Mouse (Mus musculus): ENCODE data around the gene Spef1. TPM values are rescaled to one million over a fixed set of nuclear protein-coding genes. Genes with fewer than 3 reads are reported as not detected.

Spef1 gene
- polyA plus RNA-seq, 1 experiment from 2014 or later, result 5.8 TPM

DNA sequence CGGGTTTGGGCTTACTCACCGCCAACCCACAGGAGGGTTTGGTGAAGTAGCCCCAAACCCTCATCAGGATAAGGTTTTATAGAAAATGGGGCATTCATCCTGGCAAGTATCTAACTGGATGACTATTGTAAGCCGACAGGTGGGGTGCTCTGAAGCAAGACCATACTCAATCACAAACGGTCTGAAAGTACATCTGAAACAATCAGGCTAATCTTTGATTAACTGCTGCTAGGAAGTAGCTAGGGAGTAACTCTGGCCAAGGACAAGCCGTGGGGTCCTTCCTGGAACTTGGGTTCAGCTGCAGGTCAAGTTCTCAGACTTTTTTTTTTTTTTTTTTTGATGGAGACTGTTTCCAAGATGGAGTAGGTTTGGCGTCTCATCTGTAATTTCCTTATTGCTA, 19.1 kb downstream of the Spef1 start:
- WGBS, result 71% methylated on average over 6 of the region's 6 CpGs

DNA sequence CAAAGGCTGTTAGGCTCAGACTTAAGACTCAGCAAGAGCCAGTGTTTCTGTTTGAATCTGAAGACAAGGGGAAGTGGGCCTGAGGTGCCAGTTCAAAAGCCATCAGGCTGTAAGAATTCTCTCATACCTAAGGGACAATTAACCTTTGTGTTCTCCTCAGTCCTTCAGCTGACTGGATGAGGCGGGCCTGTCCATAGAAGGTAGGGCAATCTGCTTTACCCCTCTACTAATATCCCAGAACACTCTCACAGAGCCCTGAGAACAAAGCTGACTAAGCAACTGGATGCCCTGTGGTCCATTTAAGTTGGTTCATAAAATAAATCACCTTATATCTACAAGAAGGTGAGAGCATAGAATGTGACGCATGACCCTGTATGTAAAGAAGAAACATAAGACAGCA, 20.9 kb downstream of the Spef1 start:
- no peak for ATAC-seq (ENCODE audit: borderline replicate concordance, extremely low read depth, low FRiP score, low TSS enrichment)
- H3K9ac ChIP-seq, result no peak overlapping the region
- no peak overlapping the region for H3K4me2 ChIP-seq
- no peak overlapping the region for H3K4me3 ChIP-seq
- H3K4me1 ChIP-seq, result peaks cover 1% of the 10 kb centered on the region; the same call in 1 of the 2 replicates
- WGBS, result 76% methylated on average over 2 of the region's 2 CpGs
- no peaks in the 10 kb centered on the region for H3K9me3 ChIP-seq
- no peak overlapping the region for H3K27ac ChIP-seq
- peaks cover 11% of the 10 kb centered on the region for H3K27me3 ChIP-seq
- no peaks in the 10 kb centered on the region for H3K36me3 ChIP-seq

More for the DNA sequence above, 19.1 kb downstream of the Spef1 start:
- H3K4me1 ChIP-seq, result 0 out of 2 replicates have a peak, but pooled peaks cover 5% of the 10 kb centered on the region
- H3K27me3 ChIP-seq, result peaks cover 29% of the 10 kb centered on the region
- H3K36me3 ChIP-seq, result no peaks in the 10 kb centered on the region
- H3K4me2 ChIP-seq, result no peak overlapping the region
- no peak overlapping the region for H3K4me3 ChIP-seq
- no peak for ATAC-seq (ENCODE audit: borderline replicate concordance, extremely low read depth, low FRiP score, low TSS enrichment)
- no peaks in the 10 kb centered on the region for H3K9me3 ChIP-seq
- H3K9ac ChIP-seq, result no peak overlapping the region
- no peak overlapping the region for H3K27ac ChIP-seq

DNA sequence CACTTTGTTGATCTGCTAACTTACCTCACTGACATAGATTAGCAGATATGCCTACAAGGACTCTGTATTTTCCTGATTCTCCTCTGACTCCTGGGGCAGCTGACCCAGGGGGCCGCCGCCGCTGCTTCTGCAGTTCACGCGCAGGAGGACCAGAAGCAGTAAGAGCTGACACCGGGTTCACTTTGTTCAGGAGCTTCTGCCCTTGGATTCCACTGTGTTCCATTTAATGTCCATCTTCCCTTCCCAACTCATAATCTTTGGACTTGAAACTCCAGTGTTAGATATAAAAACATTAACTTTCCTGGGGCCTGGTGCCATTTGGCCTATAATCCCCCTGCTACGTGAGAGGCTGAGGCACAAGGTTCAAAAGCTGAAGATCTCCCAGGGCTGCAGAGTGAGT, 23.2 kb downstream of the Spef1 start:
- no peaks in the 10 kb centered on the region for H3K9me3 ChIP-seq
- ATAC-seq (ENCODE audit: borderline replicate concordance, extremely low read depth, low FRiP score, low TSS enrichment), result no peak
- H3K27ac ChIP-seq, result no peak overlapping the region
- no peak overlapping the region for H3K9ac ChIP-seq
- 69% methylated on average over 7 of the region's 7 CpGs for WGBS
- H3K4me2 ChIP-seq, result no peak overlapping the region
- H3K36me3 ChIP-seq, result no peaks in the 10 kb centered on the region
- H3K4me1 ChIP-seq, result peaks cover 5% of the 10 kb centered on the region
- no peaks in the 10 kb centered on the region for H3K27me3 ChIP-seq
- no peak overlapping the region for H3K4me3 ChIP-seq

DNA sequence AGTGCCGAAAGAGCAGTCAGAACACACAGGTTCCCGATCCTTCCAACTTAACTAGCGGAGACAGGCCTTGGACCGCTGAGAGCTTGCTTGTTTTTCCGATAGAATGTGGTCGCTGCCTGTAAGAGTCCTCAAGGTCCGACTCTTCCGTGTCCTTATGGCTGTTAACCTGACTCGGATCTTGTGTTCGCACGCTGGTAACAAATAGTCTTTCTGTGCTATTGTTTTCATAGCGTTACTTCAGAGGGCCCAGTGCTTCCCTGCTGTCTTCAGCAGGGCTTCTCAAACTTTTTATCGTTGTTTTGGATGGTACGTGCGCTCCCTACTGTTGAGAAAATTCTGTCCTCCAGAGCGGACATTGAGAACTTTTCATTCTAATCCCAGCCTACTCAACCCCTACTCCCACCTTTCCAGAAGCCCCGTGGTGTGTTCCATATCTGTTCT, 26.4 kb downstream of the Spef1 start:
- ATAC-seq (ENCODE audit: borderline replicate concordance, extremely low read depth, low FRiP score, low TSS enrichment), result peak; percentile 2; the same call in 1 of the 2 replicates
- Histone ChIP-seq H3K27ac (peak overlapping the region; percentile 90), H3K4me3 (peak overlapping the region; percentile 76), H3K4me1 (peaks cover 14% of the 10 kb centered on the region), H3K4me2 (peak overlapping the region; percentile 92), H3K9me3 (no peaks in the 10 kb centered on the region), H3K36me3 (no peaks in the 10 kb centered on the region), H3K9ac (peak overlapping the region; percentile 66), H3K27me3 (no peaks in the 10 kb centered on the region)
- 1% methylated on average over 17 of the region's 17 CpGs for WGBS

DNA sequence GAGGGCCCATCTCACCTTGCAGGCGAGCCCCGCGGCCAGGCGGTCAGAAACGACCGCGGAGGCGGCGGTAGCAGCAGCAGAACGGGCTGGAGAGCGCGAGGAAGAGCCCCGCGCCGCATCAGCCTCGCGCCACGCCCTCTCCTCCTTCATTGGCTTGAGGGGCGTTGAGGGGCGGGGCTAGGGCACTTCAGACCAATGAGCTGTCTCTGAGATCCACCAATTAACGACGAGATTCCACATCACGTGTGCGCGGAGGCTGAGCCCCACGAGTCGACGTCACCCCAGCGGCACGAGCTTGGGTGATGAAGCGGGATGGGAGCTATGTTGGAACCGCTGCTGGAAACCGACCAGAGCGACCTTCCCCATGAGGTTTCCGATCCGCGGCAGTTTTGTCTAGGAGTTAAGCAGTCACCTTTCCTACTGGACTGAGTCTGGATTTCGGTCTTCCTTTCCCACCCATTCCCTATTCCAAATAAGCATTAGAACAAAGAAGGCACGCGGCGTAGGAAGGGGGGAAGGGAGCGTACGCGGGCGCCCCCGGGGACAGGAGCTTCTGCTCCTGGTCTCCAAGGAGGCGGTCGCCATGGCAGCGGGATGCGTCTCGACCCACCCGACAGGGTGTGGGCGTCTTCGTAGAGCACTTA, 27.0 kb downstream of the Spef1 start, which contains the start of gene 1700037H04Rik:
1700037H04Rik (minus strand) TSS at position 144 of the 644 bp plus-strand sequence.
- peak within 1 kb of the TSS; percentile 92 for H3K4me2 ChIP-seq
- H3K27me3 ChIP-seq, result no peaks in the 10 kb centered on the region
- under 1% methylated on average over 54 of the region's 54 CpGs for WGBS
- peak within 1 kb of the TSS; percentile 84 for H3K9ac ChIP-seq
- H3K4me1 ChIP-seq, result peaks cover 14% of the 10 kb centered on the region
- peak; percentile 98 for ATAC-seq (ENCODE audit: borderline replicate concordance, extremely low read depth, low FRiP score, low TSS enrichment)
- peak within 1 kb of the TSS; percentile 76 for H3K4me3 ChIP-seq
- no peaks in the 10 kb centered on the region for H3K9me3 ChIP-seq
- no peaks in the 10 kb centered on the region for H3K36me3 ChIP-seq
- peak within 1 kb of the TSS; percentile 90 for H3K27ac ChIP-seq

DNA sequence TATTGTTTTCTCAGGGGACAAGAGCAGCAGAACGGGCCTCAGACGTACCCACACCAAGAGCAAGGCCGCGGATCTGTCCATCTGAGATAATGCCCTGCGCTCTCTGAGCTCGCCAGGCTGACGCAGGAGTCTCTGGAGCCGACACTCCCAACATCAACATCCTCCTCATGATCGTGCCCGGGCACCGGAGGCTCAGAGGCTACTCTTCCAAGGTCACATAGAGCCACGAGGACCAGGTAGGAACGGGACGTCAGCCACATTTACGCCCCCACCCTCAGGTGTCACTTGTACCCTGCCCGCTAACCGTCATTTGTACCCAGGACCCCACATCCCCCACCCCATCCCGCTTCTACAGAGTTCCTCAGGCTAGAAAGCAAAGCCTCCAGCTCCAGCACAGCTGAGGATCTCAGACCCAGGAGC, 27.6 kb downstream of the Spef1 start:
- H3K4me2 ChIP-seq, result peak overlapping the region; percentile 92
- WGBS, result under 1% methylated on average over 18 of the region's 18 CpGs

DNA sequence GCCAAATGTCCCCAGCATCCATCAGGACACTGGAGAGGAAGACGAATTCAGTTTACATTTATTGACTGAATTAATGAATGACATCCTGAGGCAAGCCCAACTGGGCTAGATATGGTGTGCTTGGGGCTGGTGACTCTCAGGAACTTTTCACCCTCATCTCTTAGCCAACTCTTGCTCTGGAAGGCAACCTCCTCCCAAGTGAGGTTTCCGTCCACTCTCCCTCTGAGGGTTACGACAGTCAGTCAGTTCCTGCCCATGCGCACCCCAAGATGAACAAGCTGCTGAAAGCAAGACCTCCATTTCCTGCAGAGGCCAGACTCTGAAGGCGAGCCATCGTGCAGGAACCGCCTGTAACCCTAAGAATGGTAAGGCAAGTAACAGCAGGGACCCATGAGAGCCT, 30.1 kb downstream of the Spef1 start:
- Histone ChIP-seq H3K4me3 (no peak overlapping the region), H3K27me3 (no peaks in the 10 kb centered on the region), H3K4me1 (peaks cover 14% of the 10 kb centered on the region), H3K4me2 (no peak overlapping the region), H3K27ac (no peak overlapping the region), H3K9ac (no peak overlapping the region), H3K36me3 (peaks cover 8% of the 10 kb centered on the region; the same call in 1 of the 2 replicates), H3K9me3 (no peaks in the 10 kb centered on the region)
- ATAC-seq (ENCODE audit: borderline replicate concordance, extremely low read depth, low FRiP score, low TSS enrichment), result no peak
- WGBS, result 86% methylated on average over 7 of the region's 7 CpGs

More for the DNA sequence above, 27.6 kb downstream of the Spef1 start:
- H3K4me1 ChIP-seq, result peaks cover 14% of the 10 kb centered on the region
- H3K9me3 ChIP-seq, result no peaks in the 10 kb centered on the region
- H3K27me3 ChIP-seq, result no peaks in the 10 kb centered on the region
- peak; percentile 58 for ATAC-seq (ENCODE audit: borderline replicate concordance, extremely low read depth, low FRiP score, low TSS enrichment)
- peaks cover 3% of the 10 kb centered on the region; the same call in 1 of the 2 replicates for H3K36me3 ChIP-seq
- peak overlapping the region; percentile 76 for H3K4me3 ChIP-seq
- H3K9ac ChIP-seq, result peak overlapping the region; percentile 84
- peak overlapping the region; percentile 64 for H3K27ac ChIP-seq

DNA sequence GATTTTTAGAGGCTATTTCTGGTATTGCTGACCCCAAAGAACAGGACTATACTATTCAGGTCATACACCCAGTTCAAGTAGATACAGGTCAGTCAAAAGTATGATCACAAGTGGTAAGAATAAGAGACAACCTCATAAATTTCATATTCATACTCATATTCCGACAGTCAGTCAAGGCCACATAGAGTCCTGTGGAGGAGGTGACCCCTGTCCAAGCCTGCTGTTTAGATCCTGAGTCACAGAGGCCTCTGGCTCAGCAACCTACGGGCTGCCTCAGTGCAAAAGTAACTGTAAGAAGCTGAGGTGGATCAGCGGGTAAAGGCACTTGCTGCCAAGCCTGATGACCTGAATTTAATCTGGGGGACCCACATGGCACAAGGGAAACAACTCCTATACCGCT, 33.0 kb downstream of the Spef1 start:
- no peak for ATAC-seq (ENCODE audit: borderline replicate concordance, extremely low read depth, low FRiP score, low TSS enrichment)
- Histone ChIP-seq H3K4me2 (no peak overlapping the region), H3K36me3 (peaks cover 15% of the 10 kb centered on the region; the same call in 1 of the 2 replicates), H3K27ac (no peak overlapping the region), H3K27me3 (no peaks in the 10 kb centered on the region), H3K4me3 (no peak overlapping the region), H3K4me1 (peaks cover 9% of the 10 kb centered on the region), H3K9me3 (no peaks in the 10 kb centered on the region), H3K9ac (no peak overlapping the region)
- WGBS, result 88% methylated on average over 4 of the region's 4 CpGs

DNA sequence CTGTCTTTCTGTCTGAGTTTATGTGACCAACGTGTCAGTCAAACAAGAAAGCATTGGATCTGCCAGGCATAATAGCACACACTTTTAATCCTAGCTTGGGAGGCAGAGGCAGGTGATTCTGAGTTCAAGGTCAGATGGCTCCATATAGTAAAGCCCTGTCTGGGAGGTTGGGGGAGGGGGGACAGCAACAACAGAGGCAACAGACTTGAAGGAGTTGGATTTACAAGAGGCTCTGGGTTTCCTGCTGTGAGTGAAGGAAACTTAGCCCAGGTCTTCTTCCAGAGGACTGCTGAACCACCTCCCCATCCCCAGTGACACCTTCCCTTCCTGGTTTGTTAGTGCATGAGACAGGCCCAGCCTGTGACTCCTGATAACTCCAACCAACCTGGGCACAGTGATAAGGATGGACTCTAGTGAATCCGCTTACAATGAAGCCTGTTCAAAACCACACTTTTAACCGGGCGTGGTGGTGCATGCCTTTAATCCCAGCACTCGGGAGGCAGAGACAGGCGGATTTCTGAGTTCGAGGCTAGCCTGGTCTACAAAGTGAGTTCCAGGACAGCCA, 34.8 kb downstream of the Spef1 start:
- Histone ChIP-seq H3K36me3 (peaks cover 30% of the 10 kb centered on the region), H3K4me1 (0 out of 2 replicates have a peak, but pooled peaks cover under 1% of the 10 kb centered on the region), H3K27me3 (no peaks in the 10 kb centered on the region), H3K4me2 (no peak overlapping the region), H3K9me3 (no peaks in the 10 kb centered on the region), H3K27ac (no peak overlapping the region), H3K4me3 (no peak overlapping the region), H3K9ac (no peak overlapping the region)
- no peak for ATAC-seq (ENCODE audit: borderline replicate concordance, extremely low read depth, low FRiP score, low TSS enrichment)
- 88% methylated on average over 7 of the region's 7 CpGs for WGBS

DNA sequence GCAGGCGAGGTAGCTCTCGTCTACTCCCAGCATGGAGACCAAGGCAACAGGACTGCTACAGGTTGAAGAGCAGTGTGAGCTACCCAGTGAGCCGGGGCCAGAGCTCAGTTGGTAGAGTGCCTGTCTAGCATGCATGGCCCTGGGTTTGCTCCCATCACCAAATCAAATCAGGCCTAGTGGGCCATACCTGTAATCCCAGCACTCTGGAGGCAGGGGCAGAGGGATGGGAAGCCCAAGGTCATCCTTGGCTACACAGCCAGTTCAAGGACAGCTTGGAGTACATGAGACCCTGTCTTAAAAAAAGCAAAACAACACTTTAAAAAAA, 37.9 kb downstream of the Spef1 start:
- no peak overlapping the region for H3K27ac ChIP-seq
- no peak overlapping the region for H3K4me3 ChIP-seq
- H3K9ac ChIP-seq, result no peak overlapping the region
- ATAC-seq (ENCODE audit: borderline replicate concordance, extremely low read depth, low FRiP score, low TSS enrichment), result no peak
- no peaks in the 10 kb centered on the region for H3K9me3 ChIP-seq
- H3K4me1 ChIP-seq, result no peaks in the 10 kb centered on the region
- H3K36me3 ChIP-seq, result peaks cover 55% of the 10 kb centered on the region
- no peaks in the 10 kb centered on the region for H3K27me3 ChIP-seq
- H3K4me2 ChIP-seq, result no peak overlapping the region
- WGBS, result 87% methylated on average over 3 of the region's 3 CpGs

DNA sequence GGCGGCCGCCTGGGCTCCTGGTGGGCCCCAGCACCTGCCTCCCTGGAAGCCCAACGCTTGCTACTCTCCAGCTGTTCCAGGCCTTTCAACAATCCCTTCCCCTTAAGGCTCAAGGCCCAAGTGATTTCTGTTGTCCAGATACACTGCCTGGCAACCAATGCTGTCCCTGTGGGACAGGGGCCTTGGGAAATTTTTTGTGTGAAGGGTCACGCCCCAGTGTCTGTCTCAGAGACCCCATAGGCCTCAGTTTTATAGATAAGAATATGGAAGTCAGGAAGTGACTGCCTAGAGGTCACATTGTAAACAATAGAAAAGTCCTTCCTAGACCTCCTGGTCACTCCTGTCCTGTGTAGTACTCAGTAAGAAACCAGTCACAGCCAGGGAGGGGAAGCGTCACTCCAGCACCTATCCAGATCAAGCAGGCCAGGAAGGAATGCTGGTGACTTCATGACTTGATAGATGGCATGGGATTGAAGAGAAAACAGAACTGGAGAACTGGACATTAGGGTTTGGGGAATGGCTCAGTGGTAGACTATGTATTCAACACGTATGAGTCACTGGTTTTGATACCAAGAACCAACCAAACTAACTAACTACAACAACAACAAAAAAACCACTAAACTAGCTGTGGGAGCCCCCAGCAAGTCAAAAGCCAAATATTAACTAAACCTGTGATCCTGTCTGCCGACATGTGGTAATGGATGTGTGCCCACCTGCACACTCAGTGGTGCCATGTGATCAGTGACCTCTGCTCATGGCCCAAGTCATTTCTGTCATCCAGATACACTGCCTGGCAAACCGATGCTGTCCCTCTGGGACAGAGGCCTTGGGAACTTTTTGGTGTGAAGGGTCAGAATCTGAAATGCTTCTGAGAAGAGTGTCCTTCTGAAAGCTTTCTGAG, 38.5 kb downstream of the Spef1 start:
- Histone ChIP-seq H3K27ac (no peak overlapping the region), H3K36me3 (peaks cover 56% of the 10 kb centered on the region), H3K27me3 (no peaks in the 10 kb centered on the region), H3K4me3 (no peak overlapping the region), H3K4me2 (no peak overlapping the region), H3K9ac (no peak overlapping the region), H3K4me1 (no peaks in the 10 kb centered on the region), H3K9me3 (no peaks in the 10 kb centered on the region)
- 73% methylated on average over 8 of the region's 8 CpGs for WGBS
- no peak for ATAC-seq (ENCODE audit: borderline replicate concordance, extremely low read depth, low FRiP score, low TSS enrichment)

DNA sequence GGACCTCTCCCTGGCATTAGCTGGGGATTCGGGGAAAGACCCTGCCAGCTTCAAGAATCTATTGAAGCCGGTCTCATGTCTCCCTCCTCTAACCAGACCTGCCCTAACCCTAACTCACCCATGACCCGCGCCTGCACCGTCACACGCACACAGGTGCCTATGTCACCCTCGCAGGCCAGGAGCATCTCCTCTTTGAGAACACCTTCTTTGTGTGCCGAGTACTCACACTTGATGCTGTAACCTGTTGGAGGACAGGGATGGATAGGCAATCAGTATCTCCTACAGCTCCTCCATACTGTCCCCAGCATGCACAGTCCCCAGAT, 40.1 kb downstream of the Spef1 start:
- Histone ChIP-seq H3K27me3 (no peaks in the 10 kb centered on the region), H3K9ac (no peak overlapping the region), H3K27ac (no peak overlapping the region), H3K4me2 (no peak overlapping the region), H3K4me1 (0 out of 2 replicates have a peak, but pooled peaks cover 3% of the 10 kb centered on the region), H3K4me3 (no peak overlapping the region), H3K36me3 (peaks cover 58% of the 10 kb centered on the region), H3K9me3 (no peaks in the 10 kb centered on the region)
- WGBS, result 92% methylated on average over 8 of the region's 8 CpGs
- ATAC-seq (ENCODE audit: borderline replicate concordance, extremely low read depth, low FRiP score, low TSS enrichment), result no peak

All from lung, embryonic 15.5 days (tissue).